Mouse (Mus musculus): ENCODE data around the gene Phrf1. TPM values are rescaled to one million over a fixed set of nuclear protein-coding genes. Genes with fewer than 3 reads are reported as not detected.

Gene Phrf1
- total RNA-seq, 1 experiment from 2014 or later, result 52.5 TPM

DNA sequence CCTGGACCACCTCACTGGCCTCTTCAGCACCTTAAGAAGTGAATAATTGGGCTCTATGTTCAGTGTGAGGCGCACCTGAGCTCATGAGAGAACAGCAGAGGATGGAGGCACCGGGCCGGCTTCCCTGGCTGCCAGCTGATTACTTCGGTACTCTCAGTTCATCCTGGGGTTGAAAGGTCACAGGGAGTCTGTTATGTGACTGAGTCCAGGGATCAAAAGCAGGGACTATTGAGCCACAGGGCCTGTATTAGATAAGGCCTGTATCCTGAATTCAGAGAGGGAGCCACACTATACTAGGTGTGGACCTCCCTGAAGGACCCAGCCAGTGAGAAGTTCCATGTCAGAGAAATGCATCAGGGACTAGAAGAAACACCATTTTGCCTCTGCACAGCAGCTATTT lies 76.0 kb downstream of the Phrf1 start:
- no peak for ATAC-seq (replicated peaks in 1 of 2; ENCODE audit: insufficient read depth in 1 of 2, low FRiP score in 2 of 2, low TSS enrichment in 1 of 2, low read depth in 1 of 2, poor library complexity in 2 of 2, severe bottlenecking in 2 of 2)

Other genes with a start within 250 kb of the Phrf1 start
- 143 and 341 TPM in 2 replicates for gene Ifitm3, start 218.0 kb upstream of the Phrf1 start, total RNA-seq (2017)
- gene Ifitm6, start 210.9 kb upstream of the Phrf1 start, total RNA-seq (2017), result 68.4 and 203 TPM in 2 replicates
- not detected in 2 replicates for gene Gm17387, start 199.7 kb upstream of the Phrf1 start, total RNA-seq (2017)
- gene B4galnt4, start 167.7 kb upstream of the Phrf1 start, total RNA-seq (2017), result 4.1 and 6.6 TPM in 2 replicates
- 1.2 and 2.3 TPM in 2 replicates for gene Pkp3, start 150.6 kb upstream of the Phrf1 start, total RNA-seq (2017)
- gene Sigirr, start 128.2 kb upstream of the Phrf1 start, total RNA-seq (2017), result 22.0 and 32.5 TPM in 2 replicates
- gene Ano9, start 111.0 kb upstream of the Phrf1 start, total RNA-seq (2017), result not detected in 2 replicates
- 6.4 and 9.6 TPM in 2 replicates for gene Ptdss2, start 106.4 kb upstream of the Phrf1 start, total RNA-seq (2017)
- gene Rnh1, start 55.9 kb upstream of the Phrf1 start, total RNA-seq (2017), result 34.4 and 61.9 TPM in 2 replicates
- 15.0 and 19.7 TPM in 2 replicates for gene Hras, start 34.8 kb upstream of the Phrf1 start, total RNA-seq (2017)
- gene Lrrc56, start 34.6 kb upstream of the Phrf1 start, total RNA-seq (2017), result 0.60 and 0.75 TPM in 2 replicates
- gene Lmntd2, start 14.7 kb upstream of the Phrf1 start, total RNA-seq (2017), result 1.6 TPM in 1 of 2 replicates, not detected in the other
- 4.9 and 5.1 TPM in 2 replicates for gene Rassf7, start 12.9 kb upstream of the Phrf1 start, total RNA-seq (2017)
- 15.4 and 26.7 TPM in 2 replicates for gene Irf7, start 37.7 kb downstream of the Phrf1 start, total RNA-seq (2017)
- gene Cdhr5, start 48.0 kb downstream of the Phrf1 start, total RNA-seq (2017), result not detected in 2 replicates
- not detected in 2 replicates for gene Sct, start 50.3 kb downstream of the Phrf1 start, total RNA-seq (2017)
- not detected in 2 replicates for gene Drd4, start 63.2 kb downstream of the Phrf1 start, total RNA-seq (2017)
- gene Deaf1, start 98.9 kb downstream of the Phrf1 start, total RNA-seq (2017), result 18.7 and 25.8 TPM in 2 replicates
- gene Tmem80, start 99.0 kb downstream of the Phrf1 start, total RNA-seq (2017), result 10.5 and 12.6 TPM in 2 replicates
- gene Eps8l2, start 110.1 kb downstream of the Phrf1 start, total RNA-seq (2017), result 4.4 and 4.7 TPM in 2 replicates
- gene Taldo1, start 163.4 kb downstream of the Phrf1 start, total RNA-seq (2017), result 227 and 363 TPM in 2 replicates
- 18.4 and 20.4 TPM in 2 replicates for gene Gatd1, start 185.4 kb downstream of the Phrf1 start, total RNA-seq (2017)
- not detected in 2 replicates for gene Cend1, start 200.7 kb downstream of the Phrf1 start, total RNA-seq (2017)
- gene Slc25a22, start 209.1 kb downstream of the Phrf1 start, total RNA-seq (2017), result 8.0 and 9.7 TPM in 2 replicates
- 6.5 and 8.5 TPM in 2 replicates for gene Pidd1, start 215.2 kb downstream of the Phrf1 start, total RNA-seq (2017)
- gene Rplp2, start 218.6 kb downstream of the Phrf1 start, total RNA-seq (2017), result 1,528 and 3,641 TPM in 2 replicates
- gene Pnpla2, start 226.4 kb downstream of the Phrf1 start, total RNA-seq (2017), result 15.1 and 15.5 TPM in 2 replicates
- 5.2 and 8.4 TPM in 2 replicates for gene Cracr2b, start 232.3 kb downstream of the Phrf1 start, total RNA-seq (2017)
- 45.0 and 46.6 TPM in 2 replicates for gene Cd151, start 238.6 kb downstream of the Phrf1 start, total RNA-seq (2017)
- 26.8 and 30.0 TPM in 2 replicates for gene Polr2l, start 246.3 kb downstream of the Phrf1 start, total RNA-seq (2017)
- 61.4 and 81.5 TPM in 2 replicates for gene Tspan4, start 246.5 kb downstream of the Phrf1 start, total RNA-seq (2017)

Data from hematopoietic stem cell, adult 5-6 weeks (primary cell).